9 mouse cellular contexts compared by ENCODE assay signal in genomic region chr13:73646397-73647087, GRCm38 (mm10). TPM values are rescaled to one million over a fixed set of nuclear protein-coding genes. Genes with fewer than 3 reads are reported as not detected.
DNase-seq lines count a peak whose midpoint lies in the region; ATAC-seq and TF ChIP-seq lines count a peak whose summit lies in the region.
"Had no signal": no experiment of that assay in that cellular context is flagged by ENCODE, and none has a peak within 500 bp of the region (broad histone marks: within the 10 kb centered on the region; RNA-seq: fewer than 3 reads in every experiment).

No protein-coding gene starts in this region.

- no peak for TF ChIP-seq POLR2A in lung, adult 2 months (IDR thresholded peaks at IDR 0.05; ENCODE audit: borderline replicate concordance, extremely low read depth, low read depth, low read length)

- peak; percentile 92 for TF ChIP-seq CTCF in kidney, postnatal 0 days (IDR thresholded peaks at IDR 0.05; ENCODE audit: low read depth)
- TF ChIP-seq CTCF in lung, adult 2 months (IDR thresholded peaks at IDR 0.05; ENCODE audit: insufficient read depth, low read length): peak; percentile 70

- 36% methylated on average over 6 of the region's 6 CpGs for WGBS in kidney, postnatal 0 days
- 43% methylated on average over 6 of the region's 6 CpGs for WGBS in lung, adult 2 months

- H3K4me3 ChIP-seq in kidney, postnatal 0 days (replicated peaks; ENCODE audit: low read depth, low read length): no peak overlapping the region
- H3K4me3 ChIP-seq in lung, adult 2 months (replicated peaks; ENCODE audit: extremely low read depth, low read depth, low read length): no peak overlapping the region
- H3K4me3 ChIP-seq: limb, embryonic 12.5 days had no signal

- no peak overlapping the region for H3K27ac ChIP-seq in kidney, postnatal 0 days
- H3K27ac ChIP-seq: limb, embryonic 12.5 days had no signal

- no peaks in the 10 kb centered on the region for H3K36me3 ChIP-seq in kidney, postnatal 0 days (ENCODE audit: insufficient read depth, low read length)

- no peaks in the 10 kb centered on the region for H3K4me1 ChIP-seq in kidney, postnatal 0 days (replicated peaks; ENCODE audit: insufficient read depth, low read length)
- H3K4me1 ChIP-seq in lung, adult 2 months (ENCODE audit: control insufficient read depth, insufficient read depth, low read length): no peaks in the 10 kb centered on the region
- H3K4me1 ChIP-seq: limb, embryonic 12.5 days had no signal

- H3K4me2 ChIP-seq in kidney, postnatal 0 days (ENCODE audit: low read length): no peak overlapping the region
- H3K4me2 ChIP-seq: limb, embryonic 12.5 days had no signal

- no peaks in the 10 kb centered on the region for H3K27me3 ChIP-seq in kidney, postnatal 0 days (ENCODE audit: insufficient read depth, low read length)
- H3K27me3 ChIP-seq: limb, embryonic 12.5 days had no signal

- peak; percentile 10 to 40 for DNase-seq in urinary bladder, postnatal 36 days (ENCODE audit: low spot score in 2 of 2)
- DNase-seq in urinary bladder, postnatal 4 days (ENCODE audit: low spot score in 2 of 2): no peak
- peak; percentile 15 for DNase-seq in c-Kit-positive CD71-positive TER-119-negative erythroid progenitor cells, embryonic 14.5 days (ENCODE audit: low read depth)
- peak; percentile 27 to 50 for DNase-seq in frontal cortex, postnatal 10 days (ENCODE audit: low spot score in 2 of 2)
- peak; percentile 82 for DNase-seq in kidney, postnatal 0 days (ENCODE audit: low spot score)
- DNase-seq in lung, adult 2 months: peak; percentile 22
- peak; percentile 61 for DNase-seq in retina, postnatal 1 day

- no peaks in the 10 kb centered on the region for H3K9me3 ChIP-seq in kidney, postnatal 0 days (replicated peaks; ENCODE audit: low read length)
- H3K9me3 ChIP-seq: limb, embryonic 12.5 days had no signal

- no peak overlapping the region for H3K9ac ChIP-seq in kidney, postnatal 0 days (ENCODE audit: low read depth, low read length)
- H3K9ac ChIP-seq: limb, embryonic 12.5 days had no signal

- peak; percentile 85 for ATAC-seq in kidney, postnatal 0 days (replicated peaks; ENCODE audit: low FRiP score, low read depth)
- no peak for ATAC-seq in erythroblast, adult 5-6 weeks (replicated peaks; ENCODE audit: low FRiP score, poor library complexity, severe bottlenecking)

RNA-seq across cellular contexts. Expression of gene Tert, which starts 19.8 kb away (rescaled TPM):
- 2.5 and 2.6 TPM in 2 replicates for polyA plus RNA-seq in kidney, postnatal 0 days (2015; fragmentation: Nextera tagmentation; extraction: Ambion mirVana)
- polyA plus RNA-seq in lung, adult 2 months (2012; rRNA removed): 1.5 and 2.4 TPM in 2 replicates
- total RNA-seq in erythroblast, adult 5-6 weeks (2015; ENCODE audit: low replicate concordance): not detected in 2 replicates
- not detected in 2 replicates for total RNA-seq in erythroblast, adult 5-6 weeks (2017; ENCODE audit: low replicate concordance)

RNA-seq across cellular contexts. Expression of gene Slc6a18, which starts 31.3 kb away (rescaled TPM):
- 75.5 and 76.6 TPM in 2 replicates for polyA plus RNA-seq in kidney, postnatal 0 days (2015; fragmentation: Nextera tagmentation; extraction: Ambion mirVana)
- polyA plus RNA-seq in lung, adult 2 months (2012; rRNA removed): 0.10 TPM in 1 of 2 replicates, not detected in the other
- total RNA-seq in erythroblast, adult 5-6 weeks (2015; ENCODE audit: low replicate concordance): not detected in 2 replicates
- total RNA-seq in erythroblast, adult 5-6 weeks (2017; ENCODE audit: low replicate concordance): not detected in 2 replicates
- polyA plus RNA-seq: limb, embryonic 12.5 days had no signal

RNA-seq across cellular contexts. Expression of gene Clptm1l, which starts 42.7 kb away (rescaled TPM):
- 123 and 129 TPM in 2 replicates for polyA plus RNA-seq in kidney, postnatal 0 days (2015; fragmentation: Nextera tagmentation; extraction: Ambion mirVana)
- polyA plus RNA-seq in lung, adult 2 months (2012; rRNA removed): 104 and 115 TPM in 2 replicates
- total RNA-seq in erythroblast, adult 5-6 weeks (2015; ENCODE audit: low replicate concordance): 70.8 and 134 TPM in 2 replicates
- total RNA-seq in erythroblast, adult 5-6 weeks (2017; ENCODE audit: low replicate concordance): 17.3 and 20.3 TPM in 2 replicates

RNA-seq across cellular contexts. Expression of gene Slc6a19, which starts 58.1 kb away (rescaled TPM):
- polyA plus RNA-seq in kidney, postnatal 0 days (2015; fragmentation: Nextera tagmentation; extraction: Ambion mirVana): 5.7 and 5.9 TPM in 2 replicates
- 0.18 and 8.8 TPM in 2 replicates for polyA plus RNA-seq in lung, adult 2 months (2012; rRNA removed)
- total RNA-seq in erythroblast, adult 5-6 weeks (2015; ENCODE audit: low replicate concordance): not detected in 2 replicates
- total RNA-seq in erythroblast, adult 5-6 weeks (2017; ENCODE audit: low replicate concordance): not detected in 2 replicates
- polyA plus RNA-seq: limb, embryonic 12.5 days had no signal

Comparison
In these comparisons a context has a peak if more than half of its experiments do, and no peak if none do; other contexts are left out.
1. DNase-seq: peak in urinary bladder, postnatal 36 days (2 of 2), c-Kit-positive CD71-positive TER-119-negative erythroid progenitor cells, embryonic 14.5 days (single experiment), frontal cortex, postnatal 10 days (2 of 2), kidney, postnatal 0 days (single experiment), lung, adult 2 months (single experiment) and retina, postnatal 1 day (single experiment); none in urinary bladder, postnatal 4 days (0 of 2).
2. RNA of gene Slc6a18, which starts 31.3 kb away (polyA plus RNA-seq): 75.5 to 76.6 TPM in kidney, postnatal 0 days; 0.10 TPM in lung, adult 2 months; every median in the first group is over 10 times any median in the second.